Mouse (Mus musculus): Measurements from ENCODE around the gene Wdr31.
"Not testable (repeated sequence)": the region's sequence is repeated elsewhere in the genome, so short reads cannot be mapped to it uniquely, and the experiment has no call there.

Wdr31 gene

DNA sequence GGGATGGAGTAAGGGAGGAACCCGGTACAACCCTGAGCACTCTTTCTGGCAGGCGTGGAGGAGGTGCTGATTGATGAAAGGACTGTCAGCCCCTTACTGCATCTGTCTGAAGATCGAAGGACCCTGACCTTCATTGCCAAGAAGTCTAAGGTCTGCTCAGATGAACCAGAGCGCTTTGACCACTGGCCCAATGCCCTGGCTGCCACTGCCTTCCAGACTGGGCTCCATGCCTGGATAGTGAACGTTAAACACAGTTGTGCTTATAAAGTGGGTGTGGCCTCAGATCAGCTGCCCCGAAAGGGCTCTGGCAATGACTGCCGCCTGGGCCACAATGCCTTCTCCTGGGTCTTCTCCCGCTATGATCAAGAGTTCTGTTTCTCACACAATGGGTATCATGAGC, 25.2 kb upstream of the Wdr31 start:
- peak; percentile 64 to 71 for DNase-seq

- DNase-seq = no peak
Measured at GRCm38 (mm10) chr4:62494230-62494629, 23.5 kb upstream of the Wdr31 start.

DNA sequence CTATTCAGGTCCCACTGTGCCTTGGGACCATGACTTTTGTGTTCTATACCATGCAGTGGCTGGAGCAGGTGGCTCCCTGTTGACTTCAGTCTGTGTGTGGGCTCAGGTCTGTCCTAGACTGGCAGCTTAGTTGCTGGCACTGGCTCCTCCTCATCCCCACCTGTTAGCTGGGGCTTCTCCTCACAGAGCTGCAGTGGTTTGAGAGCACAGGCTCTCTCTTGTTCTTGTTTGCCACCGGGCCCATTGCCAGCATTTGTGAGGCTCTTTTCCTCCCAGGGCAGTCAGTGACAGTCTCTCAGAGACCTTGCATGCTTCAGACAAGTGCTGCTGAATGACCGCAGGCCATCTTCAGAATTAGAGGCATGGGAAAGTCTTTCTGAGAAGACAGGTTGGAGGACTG, 22.0 kb upstream of the Wdr31 start:
- DNase-seq = no peak

DNA sequence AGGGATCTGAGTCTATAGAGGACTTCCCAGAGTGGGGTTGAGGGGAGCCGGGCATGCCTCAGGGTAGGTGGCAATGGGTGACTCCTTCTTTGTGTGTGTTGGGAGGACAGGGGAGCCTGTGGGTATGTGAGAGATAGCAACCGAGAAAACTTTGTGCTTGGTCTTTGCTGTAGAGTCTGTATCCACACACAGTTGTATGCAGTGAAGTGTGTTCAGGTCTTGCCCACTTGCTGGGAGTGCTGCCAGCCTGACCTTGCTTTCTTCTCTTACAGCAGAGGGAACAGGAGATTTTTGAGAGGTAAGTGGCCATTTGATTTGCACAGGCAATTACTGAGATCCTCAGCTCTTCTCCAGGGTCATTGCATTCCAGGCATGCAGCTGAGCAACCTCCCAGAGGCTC, 17.2 kb upstream of the Wdr31 start:
- DNase-seq = no peak

- DNase-seq = no peak
Measured at GRCm38 (mm10) chr4:62487172-62487571, 16.5 kb upstream of the Wdr31 start.

GRCm38 (mm10) chr4:62486162-62486696, 15.5 kb upstream of the Wdr31 start:
- peak; percentile 81 to 90 for DNase-seq

GRCm38 (mm10) chr4:62485450-62486161, 14.9 kb upstream of the Wdr31 start:
- peak; percentile 67 to 74 for DNase-seq

- no peak for DNase-seq
Measured at GRCm38 (mm10) chr4:62484928-62485327, 14.2 kb upstream of the Wdr31 start.

DNA sequence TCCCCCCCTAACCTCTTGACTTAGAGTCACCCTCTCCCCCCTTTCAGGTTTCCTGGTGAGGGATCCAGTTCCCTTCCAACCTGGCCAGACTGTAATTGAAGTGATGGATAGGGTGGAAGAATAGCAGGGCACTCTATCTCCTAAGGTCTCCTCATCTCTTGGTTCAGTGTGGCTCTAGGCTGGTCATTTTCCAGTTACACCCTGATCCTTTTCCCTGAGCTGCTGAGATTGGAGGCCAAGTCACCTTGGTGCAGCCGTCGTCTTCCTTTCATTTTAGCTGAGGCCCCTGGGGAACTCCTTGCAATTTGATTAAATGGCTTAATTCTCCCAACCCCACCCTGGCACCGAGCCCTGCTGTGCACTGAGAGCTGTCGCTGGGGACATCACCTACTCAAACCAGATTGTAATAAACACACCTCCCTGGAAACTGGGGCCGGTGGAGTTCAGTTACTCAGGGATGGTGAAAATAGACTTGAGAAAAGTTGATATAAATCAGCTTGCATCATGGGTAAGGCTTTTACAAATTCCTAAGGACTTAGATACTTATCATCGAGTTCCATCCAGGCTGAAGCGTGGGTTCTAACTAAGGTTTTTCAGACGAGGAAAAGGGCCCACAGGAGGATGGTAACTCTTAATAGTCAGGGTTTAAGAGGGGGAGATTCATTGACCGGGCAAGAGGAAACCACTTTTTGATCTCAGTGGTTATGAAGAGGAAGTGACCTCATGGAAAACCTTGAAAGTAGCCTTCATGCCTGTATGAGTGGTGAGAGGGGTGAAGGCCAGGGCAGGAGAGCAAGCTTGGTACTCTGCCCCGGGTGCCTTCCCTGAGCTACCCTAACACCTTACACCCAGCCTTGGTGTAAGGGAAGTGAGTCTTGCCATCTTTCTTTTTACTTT, 10.3 kb upstream of the Wdr31 start:
- DNase-seq = no peak

GRCm38 (mm10) chr4:62479937-62480708, 9.4 kb upstream of the Wdr31 start, which contains the start of gene Bspry:
TSS of gene Bspry (plus strand) at chr4:62480053.
- peak; percentile 62 to 76 for DNase-seq

DNA sequence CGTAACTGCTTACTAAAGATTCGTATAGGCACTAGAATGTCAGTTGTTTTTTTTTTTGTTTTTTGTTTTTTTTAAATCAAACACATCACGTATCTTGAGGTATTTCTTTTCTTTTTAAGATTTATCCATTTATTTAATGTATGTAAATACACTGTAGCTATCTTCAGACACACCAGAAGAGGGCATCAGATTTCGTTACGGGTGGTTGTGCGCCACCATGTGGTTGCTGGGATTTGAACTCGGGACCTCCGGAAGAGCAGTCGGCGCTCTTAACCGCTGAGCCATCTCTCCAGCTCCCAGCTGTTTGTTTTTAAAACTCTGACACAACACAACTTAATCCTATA, 8.9 kb upstream of the Wdr31 start:
- not testable (repeated sequence) for DNase-seq

DNA sequence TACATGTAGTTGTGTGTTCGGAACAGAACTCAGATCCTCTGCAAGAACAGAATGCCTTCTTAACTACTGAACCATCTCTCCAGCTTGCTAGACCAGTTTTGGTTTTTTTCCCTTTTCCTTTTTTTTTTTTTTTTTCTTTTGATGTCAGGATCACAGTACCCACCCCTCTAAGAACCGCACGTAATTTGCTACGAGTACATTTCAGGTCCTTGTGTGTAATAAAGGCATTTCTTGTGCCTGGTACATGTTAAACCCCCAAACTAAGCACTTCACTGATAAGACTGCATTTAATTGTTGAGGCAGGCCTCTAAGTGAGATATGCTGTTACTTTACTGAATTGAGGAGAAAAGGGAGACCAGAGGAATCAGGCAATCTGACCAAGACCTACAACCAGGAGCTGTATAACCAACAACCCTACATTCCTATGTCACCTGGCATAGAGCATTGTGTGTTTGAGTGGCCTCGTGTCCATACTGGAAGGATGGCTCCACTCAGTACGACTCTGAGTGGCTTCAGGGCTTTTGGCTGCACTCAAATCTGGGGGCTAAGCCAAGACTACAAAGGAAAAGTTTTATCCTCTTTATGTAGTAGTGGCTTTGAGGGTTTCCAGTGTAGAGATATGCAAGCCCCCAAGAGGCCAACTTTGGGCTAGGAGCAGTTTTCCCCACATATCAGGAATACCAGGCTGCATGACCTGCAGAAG, 7.0 kb upstream of the Wdr31 start:
- no peak for DNase-seq

- no peak for DNase-seq
Measured at GRCm38 (mm10) chr4:62475793-62476192, 5.1 kb upstream of the Wdr31 start.

- DNase-seq = no peak
Measured at GRCm38 (mm10) chr4:62475131-62475530, 4.4 kb upstream of the Wdr31 start.

- DNase-seq = no peak
Measured at GRCm38 (mm10) chr4:62472071-62472470, 1.4 kb upstream of the Wdr31 start.

- DNase-seq = no peak
Measured at GRCm38 (mm10) chr4:62468158-62468557, 2.5 kb downstream of the Wdr31 start.

- DNase-seq = no peak
Measured at GRCm38 (mm10) chr4:62463124-62463523, 7.6 kb downstream of the Wdr31 start.

DNA sequence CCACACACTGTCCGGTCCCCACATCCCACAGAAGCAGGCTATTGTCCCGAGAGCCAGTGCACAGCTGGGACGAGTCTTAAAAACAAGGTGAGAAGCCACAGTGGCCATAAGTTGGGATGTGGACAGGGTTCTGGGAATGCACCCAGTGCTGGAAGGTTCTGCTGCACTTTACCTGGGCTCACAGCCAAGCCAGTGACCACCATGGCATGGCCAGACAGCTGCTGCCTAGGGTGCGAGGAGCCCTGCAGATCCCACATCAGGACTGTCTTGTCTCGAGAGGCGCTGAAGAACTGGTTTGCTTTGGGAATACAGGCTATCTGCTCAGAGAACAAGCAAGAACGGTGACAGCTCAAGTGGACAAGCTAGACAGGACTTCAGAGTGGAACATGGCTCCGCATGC, 10.3 kb downstream of the Wdr31 start:
- no peak for DNase-seq

DNA sequence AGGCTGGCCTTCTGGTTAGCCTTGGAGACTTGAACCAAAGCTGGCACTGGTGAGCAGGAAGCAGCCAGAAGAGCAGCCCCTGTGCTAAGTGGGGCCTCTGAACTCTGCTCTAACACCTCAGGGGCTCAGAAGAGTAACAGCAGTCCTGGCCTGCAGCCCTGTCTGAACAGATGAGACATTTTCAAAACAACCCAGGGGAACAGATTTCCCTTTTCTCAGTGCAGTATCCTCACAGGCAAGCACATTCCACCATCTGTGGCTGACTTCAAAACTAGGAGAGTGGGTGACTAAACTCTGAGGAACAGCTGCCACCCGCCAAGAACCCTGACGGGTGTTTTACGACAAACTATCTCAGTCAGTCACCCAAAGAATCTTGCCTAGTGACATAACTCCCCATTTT, 11.6 kb downstream of the Wdr31 start:
- DNase-seq = no peak

GRCm38 (mm10) chr4:62454995-62455394, 15.7 kb downstream of the Wdr31 start:
- peak; percentile 24 to 33 for DNase-seq

DNA sequence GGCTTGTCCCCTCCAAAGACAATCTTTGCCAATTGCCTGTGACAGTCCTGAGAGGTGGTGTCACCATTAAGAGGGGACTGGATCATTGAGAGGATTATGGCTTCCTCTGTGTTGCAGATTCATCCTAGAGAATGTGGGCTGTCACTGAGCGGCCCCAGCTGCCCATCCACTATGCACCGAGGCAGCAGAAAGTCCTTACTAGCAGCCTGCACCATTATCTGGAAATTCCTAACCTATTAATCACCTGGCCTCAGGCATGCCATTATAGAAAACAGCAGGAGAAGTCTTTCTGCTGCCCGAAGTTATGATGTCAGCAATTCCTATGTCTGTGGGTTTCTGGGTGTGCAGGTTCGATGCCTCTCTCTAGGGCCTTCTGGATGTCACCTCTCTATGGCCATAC, 29.7 kb downstream of the Wdr31 start:
- DNase-seq = no peak

- DNase-seq = no peak
Measured at GRCm38 (mm10) chr4:62440544-62440943, 30.2 kb downstream of the Wdr31 start.
